Mouse (Mus musculus): ENCODE data around the gene Col6a6.
"Not testable (repeated sequence)": the region's sequence is repeated elsewhere in the genome, so short reads cannot be mapped to it uniquely, and the experiment has no call there.

Gene Col6a6

DNA sequence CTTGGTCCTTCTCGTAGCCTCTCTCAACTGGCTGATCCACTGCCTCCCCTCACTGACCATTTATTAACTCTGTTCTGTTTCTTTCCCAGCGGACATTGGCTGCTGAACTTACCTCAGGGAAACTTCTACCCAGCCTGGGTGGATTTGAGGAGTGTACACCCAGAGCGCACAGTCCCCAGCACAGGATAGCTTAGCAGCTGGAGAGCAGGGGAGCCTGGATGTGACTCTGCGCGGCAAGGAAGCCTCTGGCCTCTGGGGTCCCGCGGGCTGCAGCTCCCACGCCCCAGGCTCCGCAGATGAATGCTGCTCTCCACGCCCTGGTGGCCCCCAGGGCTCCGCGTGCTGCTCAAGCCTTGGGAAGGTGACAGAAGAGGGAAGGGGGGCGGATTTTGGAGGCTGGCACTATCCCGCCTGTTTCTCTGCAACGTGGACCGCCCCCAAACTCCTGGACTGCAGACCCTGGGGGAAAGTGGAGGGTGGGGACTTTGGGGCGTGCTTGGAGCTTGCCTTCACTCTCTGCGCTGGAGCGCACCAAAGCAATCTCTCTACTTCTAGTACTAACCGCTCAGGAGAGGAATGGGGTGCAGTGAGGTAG is at the start of gene Col6a6:
Gene Col6a6, minus strand, starts transcription at position 370 of the 595 bp plus-strand sequence.
- DNase-seq = no peak

DNA sequence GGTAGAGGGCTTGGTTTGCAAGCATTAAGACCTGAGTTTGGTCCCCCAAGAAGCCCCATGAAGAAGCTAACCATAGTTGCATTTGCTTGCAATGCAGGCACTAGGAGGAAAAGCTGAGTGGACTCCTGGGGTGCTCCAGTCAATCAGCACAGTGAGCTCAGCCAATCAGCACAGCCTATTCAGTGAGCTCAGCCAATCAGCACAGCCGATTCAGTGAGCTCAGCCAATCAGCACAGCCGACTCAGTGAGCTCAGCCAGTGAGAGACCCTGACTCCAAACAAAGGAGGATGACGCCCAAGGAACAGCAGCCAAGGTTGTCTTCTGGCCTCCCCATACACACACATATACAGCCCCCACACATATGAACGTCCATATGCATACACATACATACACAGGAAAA is 48.2 kb upstream of the Col6a6 start:
- no peak for DNase-seq

GRCm38 (mm10) chr9:105871643-105872042 is 43.7 kb upstream of the Col6a6 start:
- DNase-seq = no peak

GRCm38 (mm10) chr9:105857773-105858172 is 29.8 kb upstream of the Col6a6 start:
- peak; percentile 76 for DNase-seq

DNA sequence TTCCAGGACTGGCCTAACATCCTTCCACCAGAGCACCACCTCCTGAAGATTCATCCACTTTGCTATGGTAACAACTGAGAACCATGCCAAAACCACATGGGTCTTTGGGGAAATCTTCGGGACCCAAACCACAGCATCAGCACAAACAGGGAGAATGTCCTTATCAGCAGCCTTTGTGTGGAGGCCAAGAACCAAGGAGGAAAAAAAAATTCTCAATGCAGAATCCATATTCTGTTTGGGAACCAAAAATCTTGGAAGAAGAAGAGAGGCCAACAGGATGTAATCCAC is 24.8 kb upstream of the Col6a6 start:
- DNase-seq = no peak

DNA sequence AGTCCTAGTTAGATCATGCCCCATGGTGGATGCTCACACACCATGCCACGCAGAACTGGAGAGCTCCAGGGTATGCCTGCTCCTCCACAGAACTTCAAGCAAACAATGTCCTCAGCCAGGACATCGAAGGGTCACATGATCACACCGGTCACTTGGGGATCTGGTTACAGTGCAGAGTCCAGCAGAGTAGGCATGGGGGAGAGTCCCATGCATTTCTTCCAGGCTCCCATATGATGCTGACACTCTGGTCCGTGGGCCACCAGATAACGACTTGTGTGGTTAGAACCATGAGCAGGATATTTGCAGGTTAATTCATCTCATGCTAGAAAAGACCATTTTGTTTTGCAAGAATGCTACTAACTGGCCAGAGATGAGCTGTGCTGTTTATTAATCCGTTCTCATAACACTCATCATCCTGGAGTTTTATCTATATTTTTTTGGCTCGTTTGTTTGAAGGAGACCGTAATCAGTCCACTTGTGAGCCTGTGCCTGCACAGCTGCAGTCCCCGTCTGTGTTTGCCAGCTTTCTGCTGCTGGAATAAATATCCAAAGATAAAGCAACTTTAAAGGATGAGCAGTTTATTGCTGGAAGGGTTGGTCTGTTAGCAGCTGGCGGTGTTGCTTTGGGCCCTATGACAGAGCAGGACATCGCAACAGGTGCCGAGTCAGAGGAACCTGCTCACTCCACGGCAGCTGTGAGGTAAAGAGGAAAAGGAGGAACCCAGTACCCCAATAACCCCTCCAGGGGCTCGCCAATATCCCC is 24.2 kb upstream of the Col6a6 start:
- DNase-seq = no peak

GRCm38 (mm10) chr9:105851011-105851410 is 23.1 kb upstream of the Col6a6 start:
- DNase-seq = no peak

GRCm38 (mm10) chr9:105848396-105848795 is 20.4 kb upstream of the Col6a6 start:
- DNase-seq = no peak

GRCm38 (mm10) chr9:105847261-105847660 is 19.3 kb upstream of the Col6a6 start:
- DNase-seq = no peak

DNA sequence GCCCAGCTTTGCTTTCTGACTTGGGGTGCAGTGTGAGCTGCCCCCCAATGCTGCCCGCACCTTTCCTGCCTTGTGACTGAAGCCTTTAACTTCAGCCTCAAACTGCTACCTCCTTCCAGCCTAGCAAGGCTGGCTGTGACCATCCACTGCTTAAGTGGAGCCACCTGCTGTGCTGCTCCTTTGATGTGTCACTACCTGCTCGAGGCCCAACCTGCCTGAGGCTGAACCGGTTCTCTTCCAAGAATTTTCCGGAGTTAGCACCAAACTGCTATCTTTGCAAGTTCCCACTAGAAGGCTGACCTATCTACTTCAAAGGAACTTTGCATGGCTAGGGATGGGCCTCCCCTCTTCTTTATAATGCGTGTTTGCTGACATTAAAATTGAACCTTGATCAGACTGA is 13.4 kb upstream of the Col6a6 start:
- DNase-seq = not testable (repeated sequence)

DNA sequence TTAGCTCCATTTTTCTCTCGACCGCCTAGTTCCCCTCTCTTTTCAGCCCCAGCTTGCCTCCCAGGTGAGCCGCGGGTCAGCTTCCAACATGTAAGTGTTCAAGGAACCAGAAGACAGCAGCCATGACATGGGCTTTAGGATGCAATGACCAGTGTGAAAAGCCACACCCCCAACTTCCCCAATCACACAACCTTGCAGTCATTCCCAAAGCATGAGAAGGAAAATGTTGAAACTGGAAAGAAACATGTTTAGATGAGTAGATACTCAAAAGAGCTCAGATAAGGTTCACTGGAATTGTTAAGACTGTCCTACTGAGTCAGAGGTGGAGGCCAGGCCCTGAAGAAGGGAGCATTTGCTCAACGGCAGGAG is 11.2 kb upstream of the Col6a6 start:
- DNase-seq = no peak

- DNase-seq = no peak
These were observed 10.6 kb upstream of the Col6a6 start for GRCm38 (mm10) chr9:105838396-105839146.

- peak; percentile 12 for DNase-seq
These were observed 7.6 kb upstream of the Col6a6 start for GRCm38 (mm10) chr9:105835587-105835986.

GRCm38 (mm10) chr9:105834799-105835198 is 6.8 kb upstream of the Col6a6 start:
- DNase-seq = no peak

DNA sequence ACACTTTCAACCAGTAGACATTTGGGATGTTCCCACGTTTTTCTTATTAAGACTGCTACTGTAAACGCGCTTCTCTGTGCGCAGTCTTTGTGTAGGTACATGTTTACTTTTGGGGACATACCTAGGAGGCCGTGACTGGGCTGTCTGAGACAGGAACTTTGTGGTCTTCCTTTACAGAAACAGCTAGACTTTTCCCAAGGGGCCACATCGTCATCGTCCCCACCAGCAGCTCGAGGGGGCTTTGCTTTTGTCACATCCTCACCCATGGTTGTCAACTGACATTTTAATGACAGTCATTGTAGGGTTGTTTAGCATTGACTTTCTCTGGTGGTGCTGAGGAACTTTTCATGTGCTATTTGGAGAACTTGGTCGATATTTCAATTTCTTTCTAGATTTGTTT is 3.3 kb upstream of the Col6a6 start:
- no peak for DNase-seq

GRCm38 (mm10) chr9:105827076-105827647 is 798 bp downstream of the Col6a6 start:
- peak; percentile 19 for DNase-seq

DNA sequence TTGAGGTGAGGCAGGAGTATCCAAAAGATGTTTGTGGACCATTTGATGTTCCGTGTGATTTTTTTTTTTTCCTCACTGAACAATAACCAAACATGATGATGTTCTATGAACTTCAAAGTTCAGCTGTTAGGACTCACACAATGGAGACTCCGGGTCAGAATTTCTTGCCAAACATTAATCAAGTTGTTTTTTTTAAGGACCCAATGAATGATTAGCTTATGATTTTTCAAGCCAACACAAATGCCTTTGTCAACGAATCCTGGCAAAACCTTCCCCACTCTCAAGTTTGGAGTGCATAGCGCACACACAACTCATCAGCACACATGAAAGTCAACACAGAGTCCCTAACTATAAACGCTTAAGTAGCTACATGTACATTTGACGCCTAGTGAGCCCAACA is 7.2 kb downstream of the Col6a6 start:
- DNase-seq = no peak

DNA sequence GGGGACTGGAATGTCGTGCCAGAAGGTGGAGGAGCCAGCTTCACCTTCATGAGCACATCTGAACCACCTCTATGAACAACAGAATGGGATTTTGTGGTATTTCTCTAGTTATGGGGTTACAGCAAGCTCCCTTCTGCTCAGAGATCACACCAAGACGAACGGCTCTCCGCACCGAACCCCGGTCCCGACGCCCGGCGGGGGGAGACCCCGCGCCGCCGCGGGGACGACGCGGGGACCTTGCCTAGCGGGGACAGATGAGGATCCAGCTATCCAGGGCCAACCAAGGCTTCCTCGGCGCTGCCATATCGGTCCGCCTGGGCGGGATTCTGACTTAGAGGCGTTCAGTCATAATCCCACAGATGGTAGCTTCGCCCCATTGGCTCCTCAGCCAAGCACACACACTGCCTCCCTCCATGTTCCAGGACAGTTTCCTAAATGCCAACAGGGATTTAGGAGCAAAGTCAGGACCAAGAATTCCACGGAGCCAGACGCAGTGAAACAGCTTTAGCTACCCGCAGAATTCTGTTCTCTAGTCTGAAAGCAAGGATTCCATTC is 8.7 kb downstream of the Col6a6 start:
- no peak for DNase-seq

GRCm38 (mm10) chr9:105814436-105814835 is 13.5 kb downstream of the Col6a6 start:
- DNase-seq = no peak

GRCm38 (mm10) chr9:105811458-105811857 is 16.5 kb downstream of the Col6a6 start:
- peak; percentile 12 for DNase-seq

- DNase-seq = no peak
These were observed 18.9 kb downstream of the Col6a6 start for GRCm38 (mm10) chr9:105808920-105809505.

- DNase-seq = no peak
These were observed 24.5 kb downstream of the Col6a6 start for GRCm38 (mm10) chr9:105803416-105803815.

GRCm38 (mm10) chr9:105801463-105801862 is 26.5 kb downstream of the Col6a6 start:
- DNase-seq = no peak
